Mouse (Mus musculus): Measurements from ENCODE around the gene Nol12.

- no peak for TF ChIP-seq POLR2A (IDR thresholded peaks at IDR 0.05; ENCODE audit: borderline replicate concordance, extremely low read depth, low read depth, low read length)
- no peak for TF ChIP-seq CTCF (IDR thresholded peaks at IDR 0.05; ENCODE audit: insufficient read depth, low read length)
These were observed 14.2 kb downstream of the Nol12 start for GRCm38 (mm10) chr15:78948883-78949282.

Data from lung, adult 2 months (tissue).